Mouse (Mus musculus) regulatory T cell (primary cell): ENCODE measurements at regions not wholly inside any gene's neighbourhood (a gene's known extent, or its start where the extent isn't known, plus 50 kb on each side); places are given as distances from the start of the nearest gene placed in this dataset.

Source experiments
- in situ Hi-C: fragments of 300-600 bp; cut with MboI, MseI; formaldehyde crosslinking; loops from one replicate; pipeline ENCODE4 v1.15.1; 2025; ENCODE audit warnings: high pct_unique_total_duplicates

GRCm38 (mm10) chr14:48754080-48754720 lies 80.6 kb upstream of the Otx2 start:
- in situ Hi-C loops = no loop called here

GRCm38 (mm10) chr14:48753517-48754079 lies 80.0 kb upstream of the Otx2 start:
- in situ Hi-C loops = no loop called here

DNA sequence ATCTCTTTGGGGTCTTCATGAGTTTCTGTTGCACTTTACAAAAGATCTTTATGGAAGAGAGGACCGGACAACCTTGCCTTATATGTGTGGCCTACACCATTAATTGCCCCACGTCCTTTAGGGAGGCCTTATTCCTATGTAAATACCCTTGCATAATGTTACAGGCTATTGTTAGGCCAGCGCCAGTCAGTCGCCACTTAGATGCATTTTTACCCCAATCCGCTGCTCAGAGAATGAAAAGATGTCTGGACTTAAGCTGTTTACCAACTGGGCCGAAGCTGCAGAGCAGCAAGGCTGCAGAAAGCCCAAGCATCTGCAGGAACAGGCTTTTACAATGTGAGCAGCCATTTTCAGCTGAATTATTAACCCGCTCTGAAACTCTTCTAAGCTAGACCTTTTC lies 79.5 kb upstream of the Otx2 start:
- in situ Hi-C loops = no loop called here

GRCm38 (mm10) chr14:48752579-48752905 lies 78.9 kb upstream of the Otx2 start:
- in situ Hi-C loops = no loop called here

DNA sequence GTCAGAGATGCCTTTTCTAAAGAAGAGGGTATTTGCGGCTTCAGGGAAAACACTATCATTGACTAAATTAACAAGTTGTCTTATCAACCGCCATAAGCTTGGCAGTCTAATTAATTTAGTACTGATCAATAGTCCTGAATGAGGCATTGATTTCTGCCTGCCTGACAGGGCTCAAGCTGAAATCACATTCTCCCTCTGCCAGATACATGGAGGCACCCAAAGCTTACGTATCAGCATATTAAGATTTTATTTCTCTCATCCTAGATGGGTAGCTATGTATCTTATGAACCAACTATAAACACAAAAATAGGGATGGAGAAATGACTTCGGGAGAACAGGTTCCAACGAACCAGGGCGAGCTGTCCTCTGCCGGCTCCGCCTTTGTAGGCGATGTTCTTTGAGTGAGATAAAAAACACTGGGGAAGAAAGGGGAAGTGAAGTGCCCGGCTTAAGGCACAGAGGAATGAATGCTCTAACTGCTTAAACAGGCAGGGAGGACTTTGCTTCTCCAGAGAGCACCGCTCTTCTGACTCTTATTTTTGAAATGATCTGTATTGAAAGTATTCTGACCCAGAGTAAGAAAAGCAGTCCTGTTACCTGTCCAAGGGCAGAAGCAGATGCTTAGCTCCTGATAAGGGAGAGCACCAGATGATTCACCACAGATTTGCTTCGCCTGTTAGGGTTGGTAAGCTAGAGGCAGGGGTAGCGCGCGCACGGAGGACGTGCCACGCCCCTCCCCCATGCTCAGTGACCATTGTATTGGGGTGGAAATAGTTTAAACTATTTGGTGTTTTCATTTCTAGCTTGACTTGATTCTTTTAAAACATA lies 78.3 kb upstream of the Otx2 start:
- in situ Hi-C loops = no loop called here

- in situ Hi-C loops = no loop called here
These were observed 77.4 kb upstream of the Otx2 start for GRCm38 (mm10) chr14:48750994-48751393.

DNA sequence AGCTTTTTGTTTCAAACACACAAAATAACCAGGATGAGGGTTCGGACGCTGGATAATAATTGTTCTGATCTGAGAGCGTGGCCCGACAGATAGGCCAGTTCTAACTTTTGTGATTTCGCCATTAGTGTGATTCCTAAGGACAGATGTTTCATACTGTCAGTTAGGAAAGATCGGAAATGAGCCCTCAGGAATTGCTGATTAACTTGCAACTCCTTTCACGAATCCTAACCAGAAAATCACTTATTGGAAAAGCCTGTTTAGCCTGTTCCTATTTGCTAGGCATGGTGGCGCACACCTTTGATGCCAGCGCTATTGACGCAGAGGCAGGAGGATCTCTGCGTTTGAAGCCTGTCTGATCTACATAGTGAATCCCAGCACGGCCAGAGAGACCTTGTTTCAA lies 75.4 kb upstream of the Otx2 start:
- in situ Hi-C loops = no loop called here

GRCm38 (mm10) chr14:48747936-48748335 lies 74.3 kb upstream of the Otx2 start:
- in situ Hi-C loops = no loop called here

- in situ Hi-C loops = no loop called here
These were observed 67.5 kb upstream of the Otx2 start for GRCm38 (mm10) chr14:48740942-48741602.

DNA sequence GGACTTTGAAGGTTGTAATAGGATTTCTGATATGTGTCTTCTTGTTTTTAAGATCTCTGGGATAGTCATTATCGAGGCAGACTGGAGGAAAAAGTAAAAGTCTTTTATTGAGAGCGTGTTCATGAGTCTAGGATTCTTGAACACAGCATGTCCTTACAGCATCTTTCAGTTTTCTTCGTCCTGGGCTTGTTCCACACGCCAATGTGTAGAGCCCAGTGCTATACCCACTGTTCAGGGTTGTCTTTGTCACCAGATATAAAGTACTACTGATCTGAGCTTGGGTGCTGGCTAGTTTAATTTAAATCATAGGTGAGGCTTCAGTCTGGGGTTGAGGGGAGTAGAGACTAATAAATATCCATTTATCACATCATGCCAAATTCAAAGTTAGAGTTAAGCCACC lies 65.5 kb upstream of the Otx2 start:
- in situ Hi-C loops = no loop called here

GRCm38 (mm10) chr14:48738641-48739040 lies 65.0 kb upstream of the Otx2 start:
- in situ Hi-C loops = no loop called here

- in situ Hi-C loops = no loop called here
These were observed 64.6 kb upstream of the Otx2 start for GRCm38 (mm10) chr14:48738213-48738612.

GRCm38 (mm10) chr14:48736969-48737860 lies 63.6 kb upstream of the Otx2 start:
- in situ Hi-C loops = no loop called here

DNA sequence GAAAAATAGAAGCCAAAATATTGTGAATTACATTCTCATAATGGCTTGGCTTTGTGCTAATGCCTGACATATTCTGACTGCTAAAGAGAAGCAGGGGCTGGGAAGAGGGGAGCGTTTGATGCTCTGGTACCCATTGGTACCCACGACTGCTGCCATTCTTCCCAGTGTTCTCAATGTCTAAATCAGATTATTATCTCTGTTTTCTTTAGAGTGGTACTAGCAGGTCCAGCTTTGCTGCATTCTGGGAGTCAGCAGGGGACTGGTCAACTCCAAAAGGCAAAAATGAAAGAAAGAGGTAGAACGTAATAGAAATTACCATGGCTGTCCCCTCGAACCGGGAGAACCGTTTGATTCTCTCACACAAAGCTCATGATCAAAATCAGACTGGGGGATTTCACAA lies 62.6 kb upstream of the Otx2 start:
- in situ Hi-C loops = no loop called here

- in situ Hi-C loops = no loop called here
These were observed 56.4 kb upstream of the Otx2 start for GRCm38 (mm10) chr14:48729996-48730395.
